Mouse (Mus musculus) layer of hippocampus, postnatal 10 days (tissue): ENCODE results near the gene Pvalb. TPM values are rescaled to one million over a fixed set of nuclear protein-coding genes. Genes with fewer than 3 reads are reported as not detected.

Source experiments
- DNase-seq, 2 experiments: peaks; one replicate each; pipeline ENCODE4 v3.0.0; 2021; ENCODE audit warnings: low spot score in 2 of 2
- total RNA-seq, 2 experiments: library from RNA; stranded (reverse); gene quantifications; 2 replicates each; pipeline ENCODE4 v1.2.3; 2021

The Pvalb gene
- total RNA-seq, 2 experiments from 2014 or later: 6.6 to 6.9 TPM

DNA sequence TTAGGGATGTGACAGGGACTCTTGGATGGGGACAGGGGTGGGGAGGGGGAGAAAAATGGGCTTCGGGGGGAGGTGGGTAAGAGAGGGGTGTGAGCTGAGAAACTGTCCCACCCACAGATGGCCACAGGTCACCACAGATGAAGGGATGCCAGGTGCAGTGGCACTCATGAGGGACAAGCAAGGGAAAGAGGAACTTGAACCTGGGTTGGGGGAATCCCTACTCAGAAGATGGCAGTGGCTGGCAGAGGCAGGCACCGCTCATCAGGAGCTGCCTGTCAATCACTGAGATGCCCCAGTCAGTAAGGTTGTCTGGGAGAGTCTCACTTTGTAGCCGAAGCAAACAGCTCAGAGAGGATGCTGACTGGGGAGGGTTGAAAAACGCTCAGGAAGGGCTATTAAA, 40.9 kb downstream of the Pvalb start:
- no peak for DNase-seq

DNA sequence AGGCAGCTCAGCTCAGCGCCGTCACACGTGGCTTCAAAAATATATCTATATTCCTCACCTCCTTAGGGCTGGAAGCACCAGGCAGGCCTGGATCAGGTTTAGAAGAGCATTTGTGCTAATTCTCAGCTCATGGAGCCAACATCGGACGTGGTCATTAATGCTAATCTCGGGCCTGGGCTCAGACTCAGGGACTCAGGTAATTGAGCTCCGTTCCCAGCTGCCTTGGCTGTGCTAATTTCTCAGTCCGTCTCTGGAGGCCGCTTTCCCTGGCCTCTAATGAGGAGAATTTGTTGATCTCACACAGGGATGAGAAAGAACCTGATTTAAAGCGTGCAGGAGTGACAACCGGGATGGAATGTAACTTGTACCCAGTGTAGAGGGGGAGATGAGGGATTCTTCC, 41.7 kb downstream of the Pvalb start:
- DNase-seq: no peak

DNA sequence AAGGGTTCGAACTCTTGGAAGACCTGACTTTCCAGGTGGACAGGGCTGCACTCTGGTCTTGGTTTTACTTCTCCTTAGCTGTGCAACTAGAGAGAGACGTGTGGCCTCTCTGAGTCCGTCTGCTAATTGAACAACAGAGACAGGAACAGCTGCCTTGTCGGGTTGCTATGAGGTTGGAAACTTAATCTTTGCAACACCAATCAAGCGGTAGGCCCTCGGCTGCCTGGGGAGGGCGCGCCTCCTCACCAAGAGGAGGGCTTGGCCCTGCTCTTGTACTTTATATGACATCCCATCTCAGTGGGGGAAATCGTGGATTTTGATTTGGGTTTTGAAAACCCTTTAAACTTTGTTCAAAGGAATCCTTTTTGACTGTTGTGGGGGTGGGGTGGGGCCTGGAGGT, 44.3 kb downstream of the Pvalb start:
- no peak for DNase-seq

DNA sequence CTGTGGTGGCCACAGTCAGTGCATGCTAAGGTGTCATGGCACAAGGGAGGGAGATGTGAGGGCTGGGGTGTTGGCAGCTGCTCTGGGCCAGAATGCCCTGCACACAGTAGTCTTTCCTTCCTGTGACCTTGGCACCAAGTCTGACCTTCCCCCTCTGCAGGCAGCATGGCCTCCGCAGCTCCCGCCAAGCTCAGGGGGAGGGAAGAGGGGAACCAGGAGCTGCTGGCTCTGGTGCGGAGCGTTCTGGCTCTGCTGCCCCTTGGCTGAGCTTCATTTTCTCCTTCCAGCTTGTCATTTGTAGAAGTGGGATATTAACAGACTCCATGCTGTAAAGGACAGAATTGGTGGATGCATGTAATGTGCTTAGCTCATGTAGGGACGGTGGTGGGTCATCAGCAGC, 47.9 kb downstream of the Pvalb start:
- DNase-seq: peak in 1 of 2 experiments; percentile 58

DNA sequence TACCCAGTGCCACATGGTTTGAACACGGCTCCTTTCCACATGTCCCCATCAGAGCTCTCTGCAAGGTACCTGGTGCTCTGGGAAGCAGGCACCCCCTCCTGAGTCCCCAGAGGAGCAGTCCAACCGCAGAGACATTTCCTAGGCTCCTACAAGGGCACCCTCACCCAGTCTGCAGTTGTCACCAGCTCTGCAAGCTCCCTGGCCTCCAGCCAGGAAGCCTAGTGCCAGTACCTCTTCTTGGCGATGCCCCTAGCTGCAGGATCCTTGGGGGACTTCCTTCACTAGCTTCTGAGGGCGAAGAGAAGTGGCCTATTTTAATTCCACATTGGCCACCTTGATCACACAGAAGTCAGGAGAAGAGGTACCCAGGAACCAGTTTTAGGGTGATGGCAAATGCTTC, 48.4 kb downstream of the Pvalb start:
- no peak for DNase-seq

DNA sequence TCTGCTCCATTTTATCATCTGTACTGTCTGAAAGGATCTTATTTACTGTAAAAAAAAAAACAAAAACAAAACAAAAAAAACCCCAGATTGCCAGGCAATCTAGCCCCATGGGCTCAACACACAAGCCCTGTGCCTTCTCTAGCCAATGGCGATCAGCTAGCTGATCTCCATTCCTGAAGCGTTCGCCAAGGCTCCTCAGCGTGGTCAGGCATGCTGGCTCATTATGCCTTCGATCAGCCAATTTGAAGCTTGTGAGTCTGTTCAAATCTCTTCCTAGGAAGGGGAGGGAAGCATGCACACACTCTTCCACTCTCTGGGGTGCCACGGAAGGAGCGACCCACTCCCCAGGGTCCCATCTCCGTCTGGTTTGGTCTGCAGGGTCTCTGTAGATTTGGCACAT, 48.9 kb downstream of the Pvalb start:
- DNase-seq: no peak

DNA sequence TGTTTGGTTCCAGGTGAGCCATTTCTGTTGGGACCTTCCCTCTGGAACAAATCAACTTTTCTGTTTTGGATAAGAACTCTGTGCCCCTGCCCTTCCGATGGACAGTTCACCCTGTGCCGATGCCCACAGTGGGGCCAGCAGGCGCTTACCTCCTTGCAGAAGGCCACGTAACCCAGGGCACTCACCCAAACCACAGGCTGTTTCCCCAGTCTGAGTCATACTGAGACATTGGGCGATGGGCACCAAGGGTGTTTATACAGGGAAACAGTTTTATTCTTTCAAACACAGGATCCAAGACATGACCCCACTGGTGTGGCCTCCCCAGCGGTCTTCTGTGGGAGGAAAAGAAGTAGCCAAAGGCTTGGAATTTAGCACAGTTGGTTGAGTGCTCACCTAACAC, 50.8 kb downstream of the Pvalb start:
- DNase-seq: no peak

DNA sequence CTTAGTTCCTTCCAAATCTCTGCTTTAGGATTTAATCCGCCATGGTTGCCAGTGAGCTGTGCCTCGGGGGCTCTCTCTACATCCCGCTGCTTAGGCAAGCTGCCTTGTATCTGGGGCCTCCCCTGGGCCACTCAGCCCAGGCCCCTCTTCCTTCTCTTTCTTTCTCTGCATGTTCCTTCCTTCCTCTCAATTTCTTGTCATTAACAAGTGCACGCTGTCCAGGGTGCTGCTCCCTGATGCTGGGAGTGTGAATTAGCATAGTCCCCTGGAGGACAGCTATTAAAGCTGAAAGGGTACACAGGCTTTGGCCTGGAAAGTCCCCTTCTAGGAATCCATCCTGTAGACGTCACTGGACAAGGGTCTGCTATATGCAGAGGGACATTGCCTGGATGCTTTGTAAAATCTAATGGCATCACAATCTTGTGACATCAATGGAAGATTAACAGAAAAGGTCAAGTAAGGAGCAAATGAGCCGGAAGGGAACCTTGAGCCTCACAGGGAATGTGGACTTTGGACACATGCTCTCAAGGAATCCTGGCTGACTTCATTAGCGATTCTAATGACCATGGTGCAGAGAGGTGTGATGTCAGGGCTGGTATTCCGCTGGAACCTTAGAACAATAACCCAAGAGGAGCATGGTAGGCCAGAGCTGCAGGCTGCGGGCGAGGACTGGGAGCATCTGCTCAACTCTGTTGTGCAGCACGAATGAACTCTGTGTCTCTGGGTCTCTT, 53.0 kb downstream of the Pvalb start:
- no peak for DNase-seq

DNA sequence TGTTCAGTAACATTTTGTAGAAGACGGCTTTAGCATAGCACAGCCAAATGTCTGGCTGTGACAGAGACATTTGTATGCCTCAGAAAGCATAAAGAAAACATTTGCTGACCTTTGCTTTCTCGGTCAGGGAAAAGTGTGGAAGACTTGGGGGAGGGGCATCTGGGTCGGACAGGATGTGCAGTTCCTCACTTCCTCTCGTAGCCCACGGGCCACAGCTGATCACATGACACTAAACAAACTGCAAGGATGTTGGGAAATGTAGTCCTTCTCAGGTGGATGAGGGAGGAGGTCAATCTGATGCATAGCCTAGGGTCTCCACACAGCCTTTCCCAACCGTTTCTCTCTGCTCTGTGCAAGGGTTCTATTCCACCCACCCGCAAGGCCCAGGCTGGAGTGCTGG, 57.6 kb downstream of the Pvalb start:
- no peak for DNase-seq

Other genes with a start within 250 kb of the Pvalb start
- 10 to 100 TPM; 11.5 to 12.7 TPM for gene Foxred2, start 249.7 kb downstream of the Pvalb start, total RNA-seq
- gene Eif3d, start 235.6 kb downstream of the Pvalb start, total RNA-seq: 100 to 1,000 TPM; 106 to 118 TPM
- 10 to 100 TPM; 36.4 to 40.3 TPM for gene Cacng2, start 86.4 kb downstream of the Pvalb start, total RNA-seq
- gene Ift27, start 32.3 kb downstream of the Pvalb start, total RNA-seq: 10 to 100 TPM; 28.3 to 31.0 TPM
- gene Ncf4, start 38.4 kb upstream of the Pvalb start, total RNA-seq: 1 to 10 TPM in 1 of 2 experiments, under 1 TPM in 1; 0.41 to 1.0 TPM
- 1 to 10 TPM; 2.1 to 3.0 TPM for gene Csf2rb2, start 99.3 kb upstream of the Pvalb start, total RNA-seq
- gene Csf2rb, start 119.4 kb upstream of the Pvalb start, total RNA-seq: 1 to 10 TPM; 1.5 to 2.4 TPM
- under 1 TPM in 1 of 2 experiments, not detected in 1; 0.49 TPM for gene Tex33, start 189.5 kb upstream of the Pvalb start, total RNA-seq
- 10 to 100 TPM; 43.7 to 55.4 TPM for gene Tst, start 199.5 kb upstream of the Pvalb start, total RNA-seq
- 10 to 100 TPM; 50.5 to 55.2 TPM for gene Mpst, start 200.0 kb upstream of the Pvalb start, total RNA-seq
- 100 to 1,000 TPM; 208 to 216 TPM for gene Kctd17, start 222.2 kb upstream of the Pvalb start, total RNA-seq